Mouse (Mus musculus): ENCODE measurements at regions not wholly inside any gene's neighbourhood (a gene's known extent, or its start where the extent isn't known, plus 50 kb on each side); places are given as distances from the start of the nearest gene placed in this dataset.

GRCm38 (mm10) chr11:19601216-19601938, 322.8 kb upstream of the Spred2 start:
- DNase-seq = no peak

GRCm38 (mm10) chr11:19602496-19602895, 321.7 kb upstream of the Spred2 start:
- no peak for DNase-seq

GRCm38 (mm10) chr11:19605602-19606001, 318.6 kb upstream of the Spred2 start:
- no peak for DNase-seq

GRCm38 (mm10) chr11:19606943-19607342, 317.2 kb upstream of the Spred2 start:
- DNase-seq = no peak

GRCm38 (mm10) chr11:19607941-19608340, 316.2 kb upstream of the Spred2 start:
- no peak for DNase-seq

- DNase-seq = no peak
These were observed 315.7 kb upstream of the Spred2 start for GRCm38 (mm10) chr11:19608523-19608922.

- no peak for DNase-seq
These were observed 313.6 kb upstream of the Spred2 start for GRCm38 (mm10) chr11:19610559-19610958.

GRCm38 (mm10) chr11:19611217-19611616, 313.0 kb upstream of the Spred2 start:
- DNase-seq = no peak

- no peak for DNase-seq
These were observed 307.7 kb upstream of the Spred2 start for GRCm38 (mm10) chr11:19616520-19616919.

GRCm38 (mm10) chr11:19619494-19619893, 304.7 kb upstream of the Spred2 start:
- no peak for DNase-seq

GRCm38 (mm10) chr11:19631055-19631695, 293.0 kb upstream of the Spred2 start:
- DNase-seq = no peak

- DNase-seq = no peak
These were observed 291.7 kb upstream of the Spred2 start for GRCm38 (mm10) chr11:19632477-19632876.

- no peak for DNase-seq
These were observed 290.6 kb upstream of the Spred2 start for GRCm38 (mm10) chr11:19633621-19634020.

GRCm38 (mm10) chr11:19641153-19641552, 283.0 kb upstream of the Spred2 start:
- DNase-seq = no peak

GRCm38 (mm10) chr11:19644116-19644795, 279.9 kb upstream of the Spred2 start:
- no peak for DNase-seq

GRCm38 (mm10) chr11:19645106-19645505, 279.1 kb upstream of the Spred2 start:
- DNase-seq = no peak

- DNase-seq = no peak
These were observed 272.7 kb upstream of the Spred2 start for GRCm38 (mm10) chr11:19651522-19651921.

GRCm38 (mm10) chr11:19651929-19652328, 272.2 kb upstream of the Spred2 start:
- no peak for DNase-seq

- no peak for DNase-seq
These were observed 264.7 kb upstream of the Spred2 start for GRCm38 (mm10) chr11:19659511-19659910.

- no peak for DNase-seq
These were observed 257.4 kb upstream of the Spred2 start for GRCm38 (mm10) chr11:19666732-19667131.

- DNase-seq = peak; percentile 7
These were observed 253.2 kb upstream of the Spred2 start for GRCm38 (mm10) chr11:19670853-19671530.

- no peak for DNase-seq
These were observed 251.2 kb upstream of the Spred2 start for GRCm38 (mm10) chr11:19673012-19673411.

- DNase-seq = no peak
These were observed 247.7 kb upstream of the Spred2 start for GRCm38 (mm10) chr11:19676514-19676913.

Data from liver (tissue).